Mouse (Mus musculus) megakaryocyte, adult 5-6 weeks (primary cell): ENCODE measurements around the gene Mbip. TPM values are rescaled to one million over a fixed set of nuclear protein-coding genes. Genes with fewer than 3 reads are reported as not detected.
A peak's percentile ranks its signal among the peaks of the same experiment; 100 is the strongest.

Source experiments
- ATAC-seq: 2 replicates; pipeline ENCODE4 v1.8.0; 2016; ENCODE audit warnings: mild to moderate bottlenecking, inconsistent platforms; ENCODE audit not compliant: poor library complexity, severe bottlenecking
- total RNA-seq, 2 experiments: library from RNA; stranded (forward) in 1 of 2; stranded (reverse) in 1 of 2; fragments of 153-499, 151-499 nt in 1 of 2; fragments of 221-1000, 200-1000 nt in 1 of 2; gene quantifications; 2 replicates each; pipeline versions ENCODE4 v1.2.3 to v1.2.4; 2015 to 2017

Mbip gene
- total RNA-seq (2015) (22.8 and 25.7 TPM in 2 replicates), total RNA-seq (2017) (21.4 and 22.8 TPM in 2 replicates)

DNA sequence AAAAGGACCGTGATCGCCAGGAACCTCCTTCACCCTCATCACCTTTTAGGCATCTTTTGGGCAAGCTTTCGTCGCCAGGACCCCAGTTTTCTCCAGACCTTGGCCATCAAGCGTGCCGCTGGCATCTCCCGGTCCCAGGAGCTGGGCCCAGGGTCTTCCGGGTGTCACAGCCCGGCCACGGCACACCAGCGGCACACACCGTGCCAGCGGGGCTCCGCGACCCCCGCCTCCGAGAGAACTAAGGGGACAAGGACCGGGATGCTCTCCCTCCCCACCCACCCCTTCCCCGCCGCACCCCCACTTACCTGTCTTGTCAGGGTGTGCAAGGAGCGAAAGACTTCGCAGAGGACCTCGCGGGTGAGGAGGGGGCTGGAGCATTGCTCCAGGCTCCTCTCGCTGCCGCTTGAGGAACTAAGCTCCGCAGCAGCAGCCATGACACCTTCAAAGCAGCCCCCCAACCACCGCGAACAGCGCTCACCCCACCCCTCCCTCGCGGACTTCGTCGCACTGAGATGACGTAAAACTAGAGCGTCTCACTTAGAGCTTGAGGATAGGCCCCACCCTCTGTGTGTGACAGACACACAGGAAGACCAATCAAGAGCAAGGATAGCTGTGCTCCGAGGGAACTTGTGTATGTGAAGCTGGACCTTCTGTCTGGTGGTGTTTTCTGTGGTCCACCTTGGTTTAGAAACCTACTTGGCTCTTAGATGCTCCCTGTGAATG lies at the start of gene Mbip:
Mbip (minus strand) TSS at position 528 of the 723 bp plus-strand sequence.
- ATAC-seq, result peak; percentile 100

DNA sequence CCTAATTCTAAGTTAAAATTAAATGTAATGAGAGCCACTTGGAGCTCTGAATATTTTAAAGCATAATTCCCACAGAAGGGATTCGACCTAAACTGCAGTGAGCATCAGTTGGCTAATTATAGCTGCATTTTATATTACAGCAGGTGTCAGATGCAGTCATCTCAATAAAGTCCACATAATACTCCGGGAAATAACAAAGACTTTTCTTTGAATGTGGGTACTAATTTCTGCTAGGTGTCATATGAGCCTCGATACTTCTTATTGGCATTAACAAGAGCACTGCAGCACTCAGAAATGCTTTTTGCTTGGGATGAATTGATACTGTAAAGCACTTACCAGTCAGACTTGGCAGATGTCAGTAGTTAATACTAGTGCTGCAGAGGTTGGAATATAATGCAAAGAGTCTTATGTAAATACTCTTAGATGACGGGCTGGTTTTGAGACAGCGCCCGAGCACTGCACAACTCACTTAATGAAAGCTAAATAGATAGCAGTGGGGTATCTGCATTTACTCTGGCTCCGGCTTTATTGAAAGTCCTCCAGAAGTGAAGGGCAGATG lies 42.0 kb upstream of the Mbip start:
- no peak for ATAC-seq

DNA sequence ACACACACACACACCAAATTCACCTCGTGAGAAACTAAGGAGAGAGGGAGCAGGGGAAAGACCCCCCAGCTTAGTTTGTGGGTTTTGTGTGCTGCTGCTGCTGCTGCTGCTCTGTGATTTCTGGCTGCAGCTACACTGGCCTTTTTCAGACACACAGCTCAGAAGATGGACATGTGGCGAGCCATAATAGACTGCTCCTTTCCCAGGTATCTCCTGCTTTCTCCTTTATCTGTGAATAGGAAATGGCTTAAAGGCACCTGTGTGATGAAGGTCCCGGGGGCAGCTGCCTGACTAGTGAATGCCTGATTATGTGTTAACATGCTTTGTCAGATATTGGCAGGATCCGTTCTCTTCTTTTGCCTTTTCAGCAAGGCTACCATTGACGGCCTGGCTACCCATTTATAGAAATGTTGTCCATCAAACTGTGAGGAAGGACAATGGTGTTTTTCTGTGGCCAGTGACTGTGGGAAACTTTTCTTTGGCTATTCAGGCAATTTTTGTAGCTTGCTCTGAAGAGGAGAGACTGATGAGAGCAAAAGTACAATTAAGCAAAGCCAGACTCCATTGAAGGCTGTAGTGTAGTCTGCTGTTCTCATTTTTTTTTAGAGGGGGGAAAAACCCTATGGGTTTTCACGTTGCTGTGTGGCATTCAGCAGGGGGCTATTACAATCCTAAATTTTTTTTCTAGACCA lies 41.4 kb upstream of the Mbip start:
- no peak for ATAC-seq

DNA sequence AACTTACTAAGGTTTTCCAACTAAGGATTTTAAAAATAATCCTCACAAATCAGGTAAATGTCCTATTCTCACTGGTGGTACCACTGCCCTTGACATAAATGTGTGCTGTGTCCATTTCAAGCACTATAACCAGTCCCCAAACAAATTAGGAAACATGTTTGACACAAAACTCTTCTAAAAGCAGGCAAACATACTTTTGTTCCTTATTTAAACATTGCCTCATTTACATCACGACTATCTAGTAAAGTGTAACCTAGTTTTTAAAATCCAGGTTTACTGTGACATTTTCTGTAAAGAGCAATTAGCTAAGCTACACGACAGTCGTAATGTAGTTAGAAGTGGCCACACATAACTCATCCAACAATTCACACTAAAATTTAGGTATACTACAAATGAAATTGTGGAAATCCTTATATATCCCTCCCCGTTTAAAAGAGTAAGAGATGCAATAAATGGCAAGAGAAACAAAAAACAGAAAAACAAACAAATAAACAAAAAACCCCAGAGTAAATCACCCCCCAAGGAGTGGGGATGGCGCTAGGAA lies 851 bp downstream of the Mbip start:
- ATAC-seq, result peak; percentile 2; the same call in 1 of the 2 replicates

DNA sequence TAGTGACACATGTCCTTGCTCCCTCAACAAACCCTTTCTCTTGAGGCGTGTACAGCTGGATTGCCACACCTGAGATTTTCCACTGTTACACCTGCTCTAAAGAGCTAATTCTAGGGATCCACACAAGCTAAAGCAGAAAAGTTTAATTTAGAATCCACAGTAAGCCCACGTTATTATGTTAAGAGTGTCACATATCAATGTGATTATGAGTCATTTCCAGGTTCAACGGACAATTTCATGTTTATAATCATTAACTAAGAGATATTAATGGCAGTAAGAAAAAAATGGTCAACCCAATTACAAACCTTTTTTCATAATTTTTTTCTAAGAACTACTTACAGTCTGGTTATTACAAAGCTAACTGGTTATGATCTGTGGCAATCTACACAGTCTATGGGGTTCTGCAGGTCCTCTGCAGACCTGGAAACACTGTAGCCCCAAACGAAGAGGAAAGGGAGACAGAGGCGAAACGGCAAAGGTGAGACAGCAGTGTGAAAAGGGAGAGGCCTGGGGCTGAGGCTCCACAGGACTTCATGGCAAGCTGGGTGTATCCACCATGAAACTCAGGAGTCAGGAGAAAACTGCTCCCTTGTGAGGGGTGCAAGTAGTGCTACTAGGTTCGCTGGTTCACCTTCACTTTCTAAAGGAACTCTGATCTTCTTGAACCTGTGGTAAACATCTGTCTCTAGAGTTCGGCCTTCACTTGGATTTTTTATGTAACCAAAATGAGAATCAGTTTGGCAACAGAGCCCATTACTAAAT lies 6.2 kb downstream of the Mbip start:
- no peak for ATAC-seq

DNA sequence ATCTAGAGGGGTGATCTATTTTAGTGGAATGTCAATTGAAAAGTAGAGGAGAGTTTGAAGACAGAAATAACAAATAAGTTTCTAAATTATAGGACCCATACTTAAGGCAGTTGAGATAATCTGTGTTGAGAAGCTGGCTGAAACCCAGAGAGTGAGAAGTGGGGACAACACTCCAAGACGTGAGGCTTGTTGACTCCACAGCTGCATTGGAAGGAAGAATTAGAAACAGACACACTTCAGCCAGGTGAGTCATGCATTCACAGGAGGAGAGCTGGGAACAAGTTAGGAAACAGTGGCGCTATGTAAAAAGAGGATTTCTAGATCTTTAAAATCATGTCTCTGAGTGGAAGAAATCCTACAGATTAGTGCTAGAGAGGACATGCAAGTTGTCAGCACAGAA lies 12.2 kb downstream of the Mbip start:
- ATAC-seq, result no peak

DNA sequence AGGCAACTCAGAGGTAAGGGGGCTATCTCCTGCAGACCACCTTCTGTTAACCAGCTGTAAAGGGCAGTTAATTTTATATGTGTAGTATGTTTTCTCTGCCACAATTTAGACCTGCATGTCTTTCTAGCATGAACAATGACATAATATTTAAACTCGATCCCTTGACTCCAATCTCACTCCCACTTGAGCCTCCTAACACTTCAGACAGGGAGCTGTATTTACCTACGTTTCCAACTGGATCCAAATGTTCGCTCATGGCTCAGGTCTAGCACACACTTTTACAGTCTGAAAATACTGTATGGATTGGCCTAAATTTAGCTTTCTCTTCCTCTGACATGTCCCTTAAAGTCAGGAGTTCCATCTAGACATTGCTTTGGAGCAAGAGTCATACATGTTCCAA lies 13.2 kb downstream of the Mbip start:
- ATAC-seq, result no peak

DNA sequence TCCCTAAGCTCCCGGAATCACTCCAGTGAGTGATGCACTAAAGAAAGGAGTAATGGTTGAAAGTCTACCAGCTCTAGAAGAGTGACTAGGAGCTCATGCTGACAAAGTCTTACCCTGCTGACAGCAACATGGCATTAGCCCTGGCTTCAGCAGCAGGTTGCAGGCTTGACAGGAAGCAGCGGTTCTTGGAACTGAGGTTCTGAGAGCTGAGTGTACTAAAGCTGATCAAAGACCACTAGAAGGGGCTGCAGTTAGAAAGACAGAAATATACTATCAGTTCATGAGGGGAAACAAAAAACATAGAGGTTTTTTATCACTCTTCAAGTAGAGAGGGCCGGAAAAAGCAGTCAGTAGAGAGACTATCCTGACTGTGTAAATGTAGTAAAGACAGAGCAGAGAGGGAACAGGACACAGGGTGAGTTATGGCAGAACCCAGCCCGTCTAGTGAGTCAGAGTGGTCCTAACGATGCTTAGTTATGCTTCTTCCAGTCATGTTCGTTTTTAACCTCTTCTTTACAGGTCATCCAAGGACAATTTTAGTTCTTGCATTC lies 18.2 kb downstream of the Mbip start:
- ATAC-seq, result no peak

DNA sequence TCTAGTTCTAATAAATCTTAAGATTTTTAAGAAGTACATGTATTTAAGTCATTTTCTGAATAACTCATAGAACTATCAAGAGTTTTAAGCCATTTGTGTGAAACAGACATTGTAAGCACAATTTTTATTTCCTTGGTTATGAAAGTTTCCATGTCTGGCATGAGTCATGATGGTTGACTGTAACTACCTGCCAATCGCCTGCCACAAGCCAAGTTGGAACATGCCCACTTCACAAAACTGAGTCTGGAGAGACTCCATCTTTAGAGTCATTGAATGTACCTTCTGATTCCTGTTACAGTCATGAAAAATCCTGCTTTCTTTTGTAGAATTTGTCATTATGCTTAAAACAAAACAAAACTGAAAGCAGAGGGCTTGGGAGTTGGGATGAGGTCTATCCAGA lies 19.8 kb downstream of the Mbip start:
- no peak for ATAC-seq

DNA sequence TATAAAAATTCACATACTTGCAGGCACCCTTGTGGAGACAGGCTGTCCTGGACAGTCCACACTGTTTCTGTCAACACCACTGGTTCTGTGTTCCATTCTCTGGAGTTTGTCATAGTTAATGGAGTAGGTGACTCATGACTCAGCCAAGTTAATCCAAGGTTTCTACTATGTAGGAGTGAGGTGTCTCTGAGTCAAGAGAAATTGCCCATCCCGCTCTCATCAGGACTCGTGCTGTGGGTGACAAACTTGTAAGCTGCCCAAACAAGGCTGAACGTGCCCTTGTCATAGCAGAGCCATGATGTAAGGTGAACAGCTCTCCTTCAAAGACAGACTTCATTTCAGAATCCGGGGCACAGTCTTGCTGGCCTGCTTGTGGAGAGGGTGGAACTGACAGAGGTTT lies 26.8 kb downstream of the Mbip start:
- no peak for ATAC-seq

DNA sequence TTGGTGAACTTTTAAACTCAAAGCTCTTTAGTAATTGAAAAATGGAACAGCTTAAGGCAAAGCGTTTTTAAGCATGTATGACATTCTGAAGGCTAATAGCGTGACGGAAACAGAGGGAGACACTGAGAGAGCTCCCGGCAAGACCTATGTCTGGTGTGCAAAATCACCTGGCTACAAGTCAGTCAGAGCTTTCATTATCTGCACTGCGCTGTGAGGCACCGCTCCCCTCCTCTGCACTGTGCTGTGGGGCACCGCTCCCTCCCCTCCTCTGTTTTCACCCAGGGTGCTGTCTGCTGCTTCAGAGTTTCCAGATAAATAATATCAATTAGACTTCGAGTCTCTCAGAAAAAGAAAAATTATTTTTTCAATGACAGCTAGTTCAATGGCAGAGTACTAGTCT lies 27.6 kb downstream of the Mbip start:
- ATAC-seq, result no peak

DNA sequence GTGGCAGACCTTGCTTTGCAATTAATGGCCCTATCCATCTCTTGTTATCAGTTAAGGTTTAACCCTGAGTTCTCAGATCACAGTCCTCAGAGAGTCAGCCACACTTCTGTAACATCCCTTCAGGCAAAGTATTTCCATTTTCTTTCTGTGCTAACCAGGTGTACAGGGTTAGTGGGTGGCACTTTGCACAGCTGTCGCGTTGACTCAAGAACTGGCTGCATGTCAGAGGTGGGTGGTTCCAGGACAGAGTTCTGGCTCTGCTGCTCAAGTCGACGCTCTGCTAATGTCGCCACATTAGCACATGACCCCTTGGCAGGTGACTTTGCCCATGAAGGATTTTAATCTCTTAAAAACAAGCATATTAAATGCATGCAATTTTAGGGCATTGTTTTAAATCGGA lies 39.9 kb downstream of the Mbip start:
- no peak for ATAC-seq

DNA sequence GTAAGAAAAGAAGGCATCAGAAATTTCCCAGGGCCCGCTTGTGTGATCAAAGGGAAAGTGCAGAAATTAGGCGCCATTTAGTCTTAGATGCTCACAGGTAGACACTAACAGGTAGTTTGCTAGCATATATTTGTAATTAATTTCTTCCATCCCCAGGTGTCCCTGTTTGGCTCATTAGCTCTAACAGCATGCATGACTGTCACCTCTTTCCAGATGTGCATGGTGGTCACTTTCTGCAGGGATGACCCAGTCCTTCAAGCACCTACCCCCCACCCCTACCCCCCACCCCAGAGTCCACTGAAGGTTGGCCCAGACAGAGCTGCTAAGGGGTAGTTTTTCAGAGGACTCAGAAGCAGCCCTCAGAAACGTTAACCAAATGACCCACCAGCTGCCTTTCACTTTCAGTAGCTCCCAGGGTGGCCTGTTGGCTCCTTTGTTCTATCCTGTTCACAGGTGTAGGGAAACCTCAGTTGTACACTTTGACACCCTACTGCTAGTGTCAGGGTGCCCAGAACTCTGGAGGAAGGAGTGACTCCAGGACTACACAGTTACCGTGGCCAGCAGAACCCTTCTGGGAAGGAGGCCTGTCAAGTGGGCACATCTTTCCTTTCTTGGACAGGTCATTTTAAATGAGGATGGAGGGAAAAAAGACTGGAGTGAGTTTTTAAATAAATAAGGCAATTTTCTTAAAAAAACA lies 43.2 kb downstream of the Mbip start:
- ATAC-seq, result no peak

DNA sequence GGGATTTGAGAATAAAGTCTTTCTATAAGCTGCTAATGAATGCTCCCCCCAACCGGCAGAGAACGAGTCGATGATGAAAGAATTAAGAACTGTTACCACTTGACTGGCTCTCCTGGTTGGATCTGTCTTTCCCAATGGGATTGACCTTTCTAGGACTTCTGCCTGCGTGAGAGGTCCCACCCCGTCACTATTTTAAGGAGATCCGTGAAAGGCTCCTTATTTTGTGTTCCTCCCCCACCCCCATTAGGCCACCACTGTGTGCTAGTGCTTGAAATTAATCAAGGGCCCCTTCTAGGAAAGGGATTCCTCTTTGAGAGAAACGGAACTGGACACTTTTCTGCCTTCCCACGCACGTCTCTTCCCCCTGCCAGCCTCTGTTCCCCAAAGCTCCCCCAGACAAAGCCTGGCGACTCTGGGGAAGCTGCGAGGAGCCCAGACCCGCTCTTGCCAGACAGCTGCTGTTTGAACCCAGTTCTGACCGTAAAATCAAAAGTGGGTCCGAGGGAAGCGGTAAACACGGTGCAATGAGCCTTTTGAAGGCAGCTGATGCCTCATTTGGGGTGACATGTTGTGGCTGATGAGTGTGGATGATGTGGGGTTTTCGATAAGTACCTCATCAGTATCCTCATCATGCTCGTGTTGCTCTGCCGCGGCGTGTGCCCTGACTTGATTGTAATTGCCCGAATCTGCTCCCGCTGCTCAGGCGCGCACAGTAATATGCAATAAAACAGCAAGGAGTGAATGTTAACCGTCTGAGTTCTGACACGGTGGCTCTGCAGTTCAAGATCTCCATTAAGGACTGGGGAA lies 44.0 kb downstream of the Mbip start:
- ATAC-seq, result 0 out of 2 replicates have a peak, but pooled peaks have one; percentile 40

DNA sequence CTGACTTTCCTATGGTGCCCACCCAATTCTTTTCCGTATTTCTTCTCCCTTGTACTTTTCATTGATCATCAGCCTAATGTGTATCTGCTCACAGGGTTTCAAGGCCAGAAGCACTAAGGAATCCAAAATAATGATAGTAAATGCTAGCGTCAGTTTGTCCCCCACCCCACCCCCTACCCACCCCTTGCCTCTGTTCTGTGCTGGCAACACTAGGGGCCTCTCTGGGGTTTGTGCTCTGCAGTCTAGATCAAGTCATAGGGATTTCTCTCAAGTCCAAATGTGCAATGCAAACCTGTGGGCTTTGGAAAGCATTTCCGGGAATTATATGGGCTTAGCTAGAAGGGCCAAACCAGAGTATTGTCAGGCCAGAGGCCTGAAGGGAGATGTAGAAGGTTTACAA lies 46.1 kb downstream of the Mbip start:
- no peak for ATAC-seq

DNA sequence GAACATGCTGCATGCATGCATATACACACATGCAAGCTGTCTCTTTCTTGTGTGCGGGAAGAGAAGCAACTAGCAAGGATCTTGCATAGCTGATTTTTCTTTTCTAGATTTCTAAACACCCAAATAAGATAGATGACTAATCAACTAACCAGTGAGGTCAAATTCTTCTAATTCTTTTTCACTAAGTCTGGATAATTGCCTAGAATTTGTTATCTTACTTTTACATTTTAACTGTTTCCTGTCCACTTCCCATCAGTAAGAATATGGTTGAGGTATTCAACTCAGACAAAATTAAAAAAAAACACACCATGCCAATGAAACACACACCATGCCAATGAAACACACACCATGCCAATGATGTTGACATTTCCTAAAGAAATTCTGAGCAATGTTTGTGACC lies 46.8 kb downstream of the Mbip start:
- no peak for ATAC-seq

DNA sequence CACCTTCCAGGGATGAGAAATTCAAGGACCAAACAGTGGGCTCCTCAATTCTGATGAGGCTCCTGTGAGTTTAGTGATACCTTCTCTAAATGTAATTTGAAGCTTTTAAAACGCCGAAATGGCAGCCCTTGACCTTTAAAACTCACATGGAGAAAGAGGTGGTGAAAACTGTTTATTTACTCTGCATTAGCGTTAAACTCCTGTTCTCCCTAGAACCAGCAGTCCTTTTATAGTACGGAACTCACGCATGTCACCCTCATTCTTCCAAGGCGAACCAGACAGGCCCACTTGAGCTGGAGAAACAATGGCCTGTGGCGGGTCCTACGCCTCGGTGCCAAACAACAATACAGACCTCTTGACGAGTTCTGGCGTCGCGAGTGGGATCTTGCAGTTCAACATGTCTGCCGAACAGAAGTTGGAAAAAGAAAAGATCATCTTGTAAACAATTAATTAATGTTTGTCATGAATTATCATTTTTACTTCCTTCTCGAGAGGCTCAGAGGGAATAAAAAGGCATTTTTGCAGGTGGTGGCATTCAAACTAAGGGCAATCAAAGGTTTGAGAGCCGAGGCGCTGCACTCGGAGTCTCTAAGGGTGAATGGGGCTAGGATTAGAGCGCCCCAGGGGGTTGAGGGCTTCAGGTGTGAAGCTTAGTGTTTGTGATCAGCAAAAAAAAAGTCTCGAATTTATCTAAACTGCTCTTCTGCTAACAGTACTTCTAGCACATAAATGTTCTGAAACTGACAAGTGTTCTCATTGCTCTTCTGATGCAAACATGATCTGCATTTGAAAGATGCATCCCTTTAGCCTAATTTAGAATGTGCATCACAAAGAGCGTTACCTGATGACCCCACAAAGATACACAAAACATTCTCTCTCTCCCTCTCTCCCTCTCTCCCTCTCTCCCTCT lies 47.5 kb downstream of the Mbip start:
- ATAC-seq, result no peak

DNA sequence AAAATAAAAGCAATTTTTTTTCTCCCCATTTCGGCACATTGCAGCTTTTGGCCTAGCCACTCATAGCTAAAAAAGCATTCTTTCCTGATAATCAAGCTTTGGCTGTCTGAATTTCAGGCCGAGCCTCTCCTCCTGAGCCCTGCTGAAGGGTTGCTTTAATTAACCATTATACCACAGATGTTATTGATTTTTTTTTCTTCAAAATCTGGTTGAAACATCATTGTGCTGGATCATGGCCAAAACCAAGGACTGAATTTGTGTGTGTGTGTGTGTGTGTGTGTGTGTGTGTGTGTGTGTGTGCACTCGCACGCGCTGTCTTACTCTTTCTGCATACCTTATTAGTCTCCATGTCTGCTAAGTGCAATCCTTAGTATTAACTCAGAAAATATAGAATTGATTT lies 48.6 kb downstream of the Mbip start:
- no peak for ATAC-seq
